Mouse (Mus musculus): Measurements from ENCODE around the gene Thbs1. TPM values are rescaled to one million over a fixed set of nuclear protein-coding genes. Genes with fewer than 3 reads are reported as not detected.
A peak's percentile ranks its signal among the peaks of the same experiment; 100 is the strongest.

Thbs1 gene
- polyA plus RNA-seq (2014; fragmentation: Nextera tagmentation; extraction: Ambion mirVana) = 5.8 and 8.3 TPM in 2 replicates

GRCm38 (mm10) chr2:118111488-118112131, at the start of gene Thbs1:
Thbs1 (plus strand) TSS chr2:118111876.
- WGBS = under 1% methylated on average over 36 of the region's 36 CpGs

GRCm38 (mm10) chr2:118064121-118064764, 47.4 kb upstream of the Thbs1 start:
- ATAC-seq (no peak), DNase-seq (ENCODE audit: low spot score) (no peak)
- no peaks in the 10 kb centered on the region for H3K4me1 ChIP-seq (ENCODE audit: control insufficient read depth, insufficient read depth, low read length)
- H3K36me3 ChIP-seq (ENCODE audit: control insufficient read depth, insufficient read depth, low read length) = no peaks in the 10 kb centered on the region
- H3K4me3 ChIP-seq (ENCODE audit: low read depth, low read length) = no peak overlapping the region
- no peak overlapping the region for H3K27ac ChIP-seq (ENCODE audit: low read depth, low read length)
- H3K9ac ChIP-seq (ENCODE audit: low read length) = no peak overlapping the region
- H3K4me2 ChIP-seq (ENCODE audit: low read length) = no peak overlapping the region
- H3K9me3 ChIP-seq (replicated peaks; ENCODE audit: control insufficient read depth, low read length) = no peaks in the 10 kb centered on the region
- no peaks in the 10 kb centered on the region for H3K27me3 ChIP-seq (replicated peaks; ENCODE audit: control insufficient read depth, insufficient read depth, low read length)
- WGBS = 89% methylated on average over 11 of the region's 11 CpGs

More at GRCm38 (mm10) chr2:118111488-118112131, at the start of gene Thbs1:
- H3K4me1 ChIP-seq (ENCODE audit: control insufficient read depth, insufficient read depth, low read length) = peaks cover 8% of the 10 kb centered on the region
- peak within 1 kb of the TSS; percentile 49 for H3K4me3 ChIP-seq (ENCODE audit: low read depth, low read length)
- peak; percentile 80 for DNase-seq (ENCODE audit: low spot score)
- no peaks in the 10 kb centered on the region for H3K36me3 ChIP-seq (ENCODE audit: control insufficient read depth, insufficient read depth, low read length)
- H3K9me3 ChIP-seq (replicated peaks; ENCODE audit: control insufficient read depth, low read length) = no peaks in the 10 kb centered on the region
- H3K4me2 ChIP-seq (ENCODE audit: low read length) = peak within 1 kb of the TSS; percentile 90
- peak; percentile 81 for ATAC-seq
- no peak within 1 kb of the TSS for H3K27ac ChIP-seq (ENCODE audit: low read depth, low read length)
- peaks cover 5% of the 10 kb centered on the region; the same call in 1 of the 2 replicates for H3K27me3 ChIP-seq (replicated peaks; ENCODE audit: control insufficient read depth, insufficient read depth, low read length)
- peak within 1 kb of the TSS; percentile 65 for H3K9ac ChIP-seq (ENCODE audit: low read length)

- Histone ChIP-seq H3K9ac (ENCODE audit: low read length) (no peak overlapping the region), H3K36me3 (ENCODE audit: control insufficient read depth, insufficient read depth, low read length) (no peaks in the 10 kb centered on the region), H3K4me1 (ENCODE audit: control insufficient read depth, insufficient read depth, low read length) (no peaks in the 10 kb centered on the region), H3K27ac (ENCODE audit: low read depth, low read length) (no peak overlapping the region), H3K27me3 (replicated peaks; ENCODE audit: control insufficient read depth, insufficient read depth, low read length) (no peaks in the 10 kb centered on the region), H3K4me2 (ENCODE audit: low read length) (no peak overlapping the region), H3K4me3 (ENCODE audit: low read depth, low read length) (no peak overlapping the region), H3K9me3 (replicated peaks; ENCODE audit: control insufficient read depth, low read length) (no peaks in the 10 kb centered on the region)
- DNase-seq (ENCODE audit: low spot score) (no peak), ATAC-seq (no peak)
- WGBS = 76% methylated on average over 8 of the region's 8 CpGs
Measured at GRCm38 (mm10) chr2:118066065-118066770, 45.5 kb upstream of the Thbs1 start.

- H3K4me1 ChIP-seq (ENCODE audit: control insufficient read depth, insufficient read depth, low read length) = no peaks in the 10 kb centered on the region
- ATAC-seq = no peak
- H3K4me2 ChIP-seq (ENCODE audit: low read length) = no peak overlapping the region
- 87% methylated on average over 5 of the region's 5 CpGs for WGBS
- no peaks in the 10 kb centered on the region for H3K36me3 ChIP-seq (ENCODE audit: control insufficient read depth, insufficient read depth, low read length)
- H3K9me3 ChIP-seq (replicated peaks; ENCODE audit: control insufficient read depth, low read length) = no peaks in the 10 kb centered on the region
- H3K27ac ChIP-seq (ENCODE audit: low read depth, low read length) = no peak overlapping the region
- no peaks in the 10 kb centered on the region for H3K27me3 ChIP-seq (replicated peaks; ENCODE audit: control insufficient read depth, insufficient read depth, low read length)
- DNase-seq (ENCODE audit: low spot score) = no peak
- no peak overlapping the region for H3K9ac ChIP-seq (ENCODE audit: low read length)
- H3K4me3 ChIP-seq (ENCODE audit: low read depth, low read length) = no peak overlapping the region
Measured at GRCm38 (mm10) chr2:118069975-118070374, 41.7 kb upstream of the Thbs1 start.

GRCm38 (mm10) chr2:118072811-118073372, 38.8 kb upstream of the Thbs1 start:
- H3K27ac ChIP-seq (ENCODE audit: low read depth, low read length) = no peak overlapping the region
- no peaks in the 10 kb centered on the region for H3K4me1 ChIP-seq (ENCODE audit: control insufficient read depth, insufficient read depth, low read length)
- DNase-seq (ENCODE audit: low spot score) (no peak), ATAC-seq (no peak)
- no peak overlapping the region for H3K4me3 ChIP-seq (ENCODE audit: low read depth, low read length)
- 91% methylated on average over 7 of the region's 7 CpGs for WGBS
- no peaks in the 10 kb centered on the region for H3K36me3 ChIP-seq (ENCODE audit: control insufficient read depth, insufficient read depth, low read length)
- H3K27me3 ChIP-seq (replicated peaks; ENCODE audit: control insufficient read depth, insufficient read depth, low read length) = no peaks in the 10 kb centered on the region
- H3K4me2 ChIP-seq (ENCODE audit: low read length) = no peak overlapping the region
- no peak overlapping the region for H3K9ac ChIP-seq (ENCODE audit: low read length)
- no peaks in the 10 kb centered on the region for H3K9me3 ChIP-seq (replicated peaks; ENCODE audit: control insufficient read depth, low read length)

- H3K9me3 ChIP-seq (replicated peaks; ENCODE audit: control insufficient read depth, low read length) = no peaks in the 10 kb centered on the region
- ATAC-seq (no peak), DNase-seq (ENCODE audit: low spot score) (no peak)
- no peaks in the 10 kb centered on the region for H3K4me1 ChIP-seq (ENCODE audit: control insufficient read depth, insufficient read depth, low read length)
- no peaks in the 10 kb centered on the region for H3K27me3 ChIP-seq (replicated peaks; ENCODE audit: control insufficient read depth, insufficient read depth, low read length)
- H3K4me2 ChIP-seq (ENCODE audit: low read length) = no peak overlapping the region
- no peaks in the 10 kb centered on the region for H3K36me3 ChIP-seq (ENCODE audit: control insufficient read depth, insufficient read depth, low read length)
- H3K27ac ChIP-seq (ENCODE audit: low read depth, low read length) = no peak overlapping the region
- 35% methylated on average over 2 of the region's 2 CpGs for WGBS
- H3K9ac ChIP-seq (ENCODE audit: low read length) = no peak overlapping the region
- H3K4me3 ChIP-seq (ENCODE audit: low read depth, low read length) = no peak overlapping the region
Measured at GRCm38 (mm10) chr2:118074030-118074429, 37.6 kb upstream of the Thbs1 start.

- no peaks in the 10 kb centered on the region for H3K9me3 ChIP-seq (replicated peaks; ENCODE audit: control insufficient read depth, low read length)
- H3K36me3 ChIP-seq (ENCODE audit: control insufficient read depth, insufficient read depth, low read length) = no peaks in the 10 kb centered on the region
- H3K9ac ChIP-seq (ENCODE audit: low read length) = no peak overlapping the region
- DNase-seq (ENCODE audit: low spot score) (no peak), ATAC-seq (no peak)
- WGBS = 91% methylated on average over 4 of the region's 4 CpGs
- H3K4me3 ChIP-seq (ENCODE audit: low read depth, low read length) = no peak overlapping the region
- no peak overlapping the region for H3K27ac ChIP-seq (ENCODE audit: low read depth, low read length)
- H3K4me1 ChIP-seq (ENCODE audit: control insufficient read depth, insufficient read depth, low read length) = no peaks in the 10 kb centered on the region
- no peaks in the 10 kb centered on the region for H3K27me3 ChIP-seq (replicated peaks; ENCODE audit: control insufficient read depth, insufficient read depth, low read length)
- H3K4me2 ChIP-seq (ENCODE audit: low read length) = no peak overlapping the region
Measured at GRCm38 (mm10) chr2:118075165-118075564, 36.5 kb upstream of the Thbs1 start.

- no peaks in the 10 kb centered on the region for H3K36me3 ChIP-seq (ENCODE audit: control insufficient read depth, insufficient read depth, low read length)
- H3K4me3 ChIP-seq (ENCODE audit: low read depth, low read length) = no peak overlapping the region
- H3K9me3 ChIP-seq (replicated peaks; ENCODE audit: control insufficient read depth, low read length) = no peaks in the 10 kb centered on the region
- no peak overlapping the region for H3K4me2 ChIP-seq (ENCODE audit: low read length)
- no peaks in the 10 kb centered on the region for H3K4me1 ChIP-seq (ENCODE audit: control insufficient read depth, insufficient read depth, low read length)
- H3K27me3 ChIP-seq (replicated peaks; ENCODE audit: control insufficient read depth, insufficient read depth, low read length) = no peaks in the 10 kb centered on the region
- ATAC-seq (no peak), DNase-seq (ENCODE audit: low spot score) (no peak)
- WGBS = 87% methylated on average over 4 of the region's 4 CpGs
- no peak overlapping the region for H3K27ac ChIP-seq (ENCODE audit: low read depth, low read length)
- no peak overlapping the region for H3K9ac ChIP-seq (ENCODE audit: low read length)
Measured at GRCm38 (mm10) chr2:118079131-118079530, 32.5 kb upstream of the Thbs1 start.
